Mouse (Mus musculus) ES-Bruce4 (cell line): ENCODE results near the gene Intu. TPM values are rescaled to one million over a fixed set of nuclear protein-coding genes. Genes with fewer than 3 reads are reported as not detected.

Experiments used
- H3K27ac ChIP-seq: 2 replicates; pipeline ENCODE4 v1.5.1; 2012; ENCODE audit warnings: low read length, inconsistent platforms; ENCODE audit not compliant: insufficient read depth
- H3K27me3 ChIP-seq: 2 replicates; pipeline ENCODE4 v1.6.1; 2012; ENCODE audit warnings: mild to moderate bottlenecking, low read length, inconsistent platforms; ENCODE audit not compliant: control insufficient read depth, poor library complexity, insufficient read depth, severe bottlenecking
- H3K36me3 ChIP-seq: 2 replicates; pipeline ENCODE4 v1.6.1; 2012; ENCODE audit warnings: inconsistent platforms, mild to moderate bottlenecking, low read length, moderate library complexity; ENCODE audit not compliant: control insufficient read depth, poor library complexity, insufficient read depth, severe bottlenecking
- H3K4me1 ChIP-seq: one replicate; pipeline ENCODE4 v1.8.1; 2011; ENCODE audit warnings: low read length; ENCODE audit not compliant: control insufficient read depth, insufficient read depth
- H3K4me3 ChIP-seq: 2 replicates; pipeline ENCODE4 v1.5.1; 2011; ENCODE audit warnings: low read depth, mild to moderate bottlenecking, low read length
- H3K9ac ChIP-seq: 2 replicates; pipeline ENCODE4 v1.6.1; 2012; ENCODE audit warnings: low read depth, mild to moderate bottlenecking, inconsistent platforms; ENCODE audit not compliant: poor library complexity, severe bottlenecking
- H3K9me3 ChIP-seq: replicated peaks from 2 replicates; pipeline ENCODE4 v1.6.1; 2012; ENCODE audit warnings: mild to moderate bottlenecking, low read length, inconsistent platforms; ENCODE audit not compliant: control insufficient read depth, poor library complexity, insufficient read depth, severe bottlenecking
- CTCF ChIP-seq: IDR thresholded peaks from one replicate; pipeline ENCODE4 v1.8.1; 2011; ENCODE audit warnings: low read depth, low read length
- EP300 ChIP-seq: IDR thresholded peaks from 2 replicates; pipeline ENCODE4 v1.6.1; 2011; ENCODE audit warnings: low read depth, low read length; ENCODE audit not compliant: insufficient read depth
- POLR2A ChIP-seq: IDR thresholded peaks from one replicate; pipeline ENCODE4 v1.8.1; 2011; ENCODE audit warnings: low read length; ENCODE audit not compliant: insufficient read depth
- polyA plus RNA-seq: library from polyadenylated mRNA; stranded (reverse); fragments of >200 nt; gene quantifications from 2 replicates; pipeline ENCODE4 v1.2.4, GENCODE M21; 2011; ENCODE audit warnings: low read depth; ENCODE audit not compliant: missing spikeins, insufficient read depth, insufficient read length

The Intu gene
- polyA plus RNA-seq, 1 experiment, result 7.1 TPM

GRCm38 (mm10) chr3:40693960-40694359 lies 162.9 kb downstream of the Intu start:
- Histone ChIP-seq H3K36me3 (no peaks in the 10 kb centered on the region), H3K27me3 (no peaks in the 10 kb centered on the region), H3K4me3 (no peak overlapping the region), H3K27ac (no peak overlapping the region), H3K9ac (no peak overlapping the region), H3K4me1 (no peaks in the 10 kb centered on the region), H3K9me3 (no peaks in the 10 kb centered on the region)
- TF ChIP-seq POLR2A, result no peak
- no peak for TF ChIP-seq CTCF
- no peak for TF ChIP-seq EP300

DNA sequence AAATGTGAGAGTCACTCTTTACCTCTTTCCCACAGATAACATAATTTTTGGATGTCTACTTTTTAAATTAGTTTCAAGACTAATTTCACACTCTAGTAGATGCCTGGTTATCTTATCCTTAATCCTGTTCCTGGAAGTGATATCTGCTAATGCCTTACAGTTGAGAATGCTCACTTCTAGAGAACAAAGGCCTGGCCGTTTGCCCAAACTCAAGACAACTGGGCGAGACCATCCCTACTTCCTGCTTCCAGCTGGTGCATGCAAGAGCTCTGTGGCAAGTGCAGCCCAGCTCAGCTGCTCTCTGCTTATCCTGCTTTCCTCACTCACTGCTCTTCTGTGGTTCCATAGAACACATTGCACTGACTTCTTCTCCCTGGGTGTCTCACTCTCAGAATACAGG lies 163.4 kb downstream of the Intu start:
- no peak overlapping the region for H3K27ac ChIP-seq
- H3K4me3 ChIP-seq, result no peak overlapping the region
- TF ChIP-seq CTCF (no peak), EP300 (no peak), POLR2A (no peak)
- no peaks in the 10 kb centered on the region for H3K36me3 ChIP-seq
- no peaks in the 10 kb centered on the region for H3K9me3 ChIP-seq
- no peaks in the 10 kb centered on the region for H3K4me1 ChIP-seq
- H3K9ac ChIP-seq, result no peak overlapping the region
- no peaks in the 10 kb centered on the region for H3K27me3 ChIP-seq

DNA sequence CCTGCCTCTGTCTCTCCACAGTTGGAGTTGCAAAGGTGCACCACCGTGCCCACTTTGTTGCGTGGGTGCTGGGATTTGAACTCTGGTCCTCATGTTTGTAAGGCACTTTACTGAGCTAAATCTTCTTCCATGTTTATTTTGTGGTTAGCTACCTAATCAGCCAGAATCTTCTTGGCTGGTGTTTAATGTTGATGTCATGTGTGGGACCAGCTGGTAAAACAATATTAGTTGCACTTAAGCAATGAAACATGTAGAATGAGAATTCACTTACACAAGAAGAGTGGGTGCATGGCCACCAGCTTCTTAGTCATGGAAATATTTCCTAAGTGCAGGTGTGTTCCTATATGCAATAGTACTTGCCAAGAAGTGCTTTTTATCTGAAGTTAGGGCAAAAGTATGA lies 164.1 kb downstream of the Intu start:
- H3K4me3 ChIP-seq, result no peak overlapping the region
- H3K27ac ChIP-seq, result no peak overlapping the region
- no peaks in the 10 kb centered on the region for H3K4me1 ChIP-seq
- no peaks in the 10 kb centered on the region for H3K9me3 ChIP-seq
- H3K36me3 ChIP-seq, result no peaks in the 10 kb centered on the region
- TF ChIP-seq POLR2A (no peak), CTCF (no peak), EP300 (no peak)
- H3K9ac ChIP-seq, result no peak overlapping the region
- H3K27me3 ChIP-seq, result no peaks in the 10 kb centered on the region

DNA sequence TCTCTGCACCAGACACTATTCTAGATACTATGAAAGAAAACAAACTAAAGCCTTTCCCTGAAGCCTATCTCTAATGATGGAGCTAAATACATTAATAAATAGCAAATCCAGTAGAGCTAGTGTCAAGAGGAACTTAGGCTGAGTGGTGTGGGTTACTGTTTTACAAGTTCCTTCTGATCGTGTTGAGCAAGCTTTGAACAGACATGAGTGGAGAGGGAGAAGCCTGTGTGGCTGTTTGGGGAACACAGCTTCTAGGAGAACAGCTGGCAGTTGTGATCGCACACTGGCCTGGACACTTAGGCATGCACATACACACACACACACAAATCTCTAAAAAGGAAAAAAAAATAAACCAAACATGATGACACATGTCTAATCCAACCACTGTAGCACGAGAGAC lies 167.7 kb downstream of the Intu start:
- no peaks in the 10 kb centered on the region for H3K36me3 ChIP-seq
- H3K4me3 ChIP-seq, result no peak overlapping the region
- H3K9ac ChIP-seq, result no peak overlapping the region
- no peaks in the 10 kb centered on the region for H3K9me3 ChIP-seq
- H3K4me1 ChIP-seq, result no peaks in the 10 kb centered on the region
- no peak for TF ChIP-seq POLR2A
- no peak for TF ChIP-seq EP300
- no peak for TF ChIP-seq CTCF
- no peaks in the 10 kb centered on the region for H3K27me3 ChIP-seq
- no peak overlapping the region for H3K27ac ChIP-seq

GRCm38 (mm10) chr3:40704816-40705430 lies 173.8 kb downstream of the Intu start:
- H3K9me3 ChIP-seq, result 0 out of 2 replicates have a peak, but pooled peaks cover 4% of the 10 kb centered on the region
- H3K36me3 ChIP-seq, result no peaks in the 10 kb centered on the region
- H3K4me3 ChIP-seq, result no peak overlapping the region
- no peak overlapping the region for H3K9ac ChIP-seq
- TF ChIP-seq POLR2A (no peak), CTCF (no peak), EP300 (no peak)
- H3K27ac ChIP-seq, result no peak overlapping the region
- H3K4me1 ChIP-seq, result no peaks in the 10 kb centered on the region
- peaks cover 5% of the 10 kb centered on the region for H3K27me3 ChIP-seq

- Histone ChIP-seq H3K36me3 (no peaks in the 10 kb centered on the region), H3K9ac (no peak within 1 kb of the TSS), H3K27ac (no peak within 1 kb of the TSS), H3K27me3 (peaks cover 5% of the 10 kb centered on the region), H3K9me3 (0 out of 2 replicates have a peak, but pooled peaks cover 4% of the 10 kb centered on the region), H3K4me3 (0 out of 2 replicates have a peak within 1 kb of the TSS, but pooled peaks have one; percentile 1), H3K4me1 (no peaks in the 10 kb centered on the region)
- TF ChIP-seq CTCF (no peak), POLR2A (no peak), EP300 (no peak)
Observed at GRCm38 (mm10) chr3:40708655-40709054, 177.6 kb downstream of the Intu start, which contains the start of gene Slc25a31. TSS of gene Slc25a31 (plus strand) at chr3:40708855.
